Mouse (Mus musculus) C2C12 (cell line): ENCODE data around the gene Aoc1.

Experiments used
- CTCF ChIP-seq: IDR thresholded peaks from one replicate; pipeline ENCODE4 v1.5.1; 2011; ENCODE audit not compliant: control insufficient read depth, insufficient read depth, insufficient read length
- MYOD1 ChIP-seq: IDR thresholded peaks from one replicate; pipeline ENCODE4 v1.6.1; 2011; ENCODE audit warnings: low read depth; ENCODE audit not compliant: control insufficient read depth, insufficient read length

DNA sequence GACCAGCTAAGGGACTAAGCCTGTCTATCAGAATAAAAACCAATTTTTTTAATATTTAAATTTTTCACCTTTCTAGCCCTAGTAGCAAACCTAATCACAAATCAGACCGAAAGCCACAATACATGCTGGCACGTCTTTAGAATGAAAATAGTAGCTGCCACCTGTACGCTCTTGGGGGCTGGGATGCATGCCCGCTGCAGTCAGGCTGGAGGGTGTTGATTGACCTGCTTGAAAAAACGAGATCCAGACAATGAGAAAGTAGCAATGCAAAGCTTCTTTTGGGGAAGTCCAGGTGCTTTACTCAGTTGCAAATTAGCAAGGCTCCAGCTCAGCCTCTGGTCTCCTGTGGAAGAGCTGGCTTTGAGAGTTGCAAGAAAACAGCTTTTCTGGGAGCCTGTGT is 24.3 kb downstream of the Aoc1 start:
- TF ChIP-seq CTCF (no peak), MYOD1 (no peak)
